Mouse (Mus musculus) hindbrain, embryonic 10.5 days (tissue): ENCODE results near the gene Nol6. TPM values are rescaled to one million over a fixed set of nuclear protein-coding genes. Genes with fewer than 3 reads are reported as not detected.
"Not testable (repeated sequence)": the region's sequence is repeated elsewhere in the genome, so short reads cannot be mapped to it uniquely, and the experiment has no call there.

Source experiments
- DNase-seq: peaks from one replicate; pipeline ENCODE4 v3.0.0-alpha.2; 2017; ENCODE audit warnings: low spot score
- H3K27ac ChIP-seq: fragments of 300-500 bp; sonication (generic); 2 replicates; pipeline ENCODE4 v1.5.1; 2016; ENCODE audit warnings: mild to moderate bottlenecking, moderate library complexity
- H3K27me3 ChIP-seq: fragments of 300-500 bp; sonication (generic); 2 replicates; pipeline ENCODE4 v1.6.1; 2016; ENCODE audit warnings: mild to moderate bottlenecking; ENCODE audit not compliant: poor library complexity, insufficient read depth, severe bottlenecking
- H3K36me3 ChIP-seq: fragments of 300-500 bp; sonication (generic); 2 replicates; pipeline ENCODE4 v1.6.1; 2016; ENCODE audit warnings: mild to moderate bottlenecking, moderate library complexity
- H3K4me1 ChIP-seq: fragments of 300-500 bp; sonication (generic); replicated peaks from 2 replicates; pipeline ENCODE4 v1.6.1; 2016; ENCODE audit warnings: mild to moderate bottlenecking
- H3K4me3 ChIP-seq: fragments of 300-500 bp; sonication (generic); 2 replicates; pipeline ENCODE4 v1.5.1; 2016; ENCODE audit warnings: mild to moderate bottlenecking, moderate library complexity
- H3K9me3 ChIP-seq: fragments of 300-500 bp; sonication (generic); 2 replicates; pipeline ENCODE4 v1.6.1; 2016; ENCODE audit warnings: mild to moderate bottlenecking, moderate library complexity
- WGBS: fragments of 180-500 bp; shearing (Covaris S2); methylation state at CpG from one replicate; pipeline ENCODE4 v1.1.7; 2016; 5-methylcytosine and 5-hydroxymethylcytosine counted together
- polyA plus RNA-seq: library from polyadenylated mRNA; unstranded; fragments of >200 nt; fragmentation: Nextera tagmentation; extraction: Ambion mirVana; gene quantifications from 2 replicates; pipeline ENCODE4 v1.2.1, GENCODE M21; 2016

Nol6 gene
- polyA plus RNA-seq, 1 experiment from 2014 or later, result 32.8 TPM

- Histone ChIP-seq H3K9me3 (no peaks in the 10 kb centered on the region), H3K4me1 (0 out of 2 replicates have a peak, but pooled peaks cover 3% of the 10 kb centered on the region), H3K27me3 (0 out of 2 replicates have a peak, but pooled peaks cover 2% of the 10 kb centered on the region), H3K27ac (no peak overlapping the region), H3K4me3 (no peak overlapping the region), H3K36me3 (no peaks in the 10 kb centered on the region)
- 82% methylated on average over 2 of the region's 2 CpGs for WGBS
- DNase-seq, result no peak
These were observed 34.5 kb downstream of the Nol6 start for GRCm38 (mm10) chr4:41089705-41090104.

GRCm38 (mm10) chr4:41089189-41089588 is 35.1 kb downstream of the Nol6 start:
- H3K27me3 ChIP-seq, result no peaks in the 10 kb centered on the region
- H3K9me3 ChIP-seq, result no peaks in the 10 kb centered on the region
- H3K36me3 ChIP-seq, result no peaks in the 10 kb centered on the region
- H3K27ac ChIP-seq, result no peak overlapping the region
- 0 out of 2 replicates have a peak, but pooled peaks cover 3% of the 10 kb centered on the region for H3K4me1 ChIP-seq
- 85% methylated on average over 4 of the region's 4 CpGs for WGBS
- DNase-seq, result no peak
- H3K4me3 ChIP-seq, result no peak overlapping the region

GRCm38 (mm10) chr4:41087459-41088298 is 36.6 kb downstream of the Nol6 start:
- Histone ChIP-seq H3K4me1 (0 out of 2 replicates have a peak, but pooled peaks cover 3% of the 10 kb centered on the region), H3K9me3 (no peaks in the 10 kb centered on the region), H3K36me3 (no peaks in the 10 kb centered on the region), H3K4me3 (no peak overlapping the region), H3K27ac (peak overlapping the region; percentile 6; the same call in 1 of the 2 replicates), H3K27me3 (no peaks in the 10 kb centered on the region)
- 82% methylated on average over 16 of the region's 16 CpGs for WGBS
- DNase-seq, result no peak

GRCm38 (mm10) chr4:41086947-41087346 is 37.3 kb downstream of the Nol6 start:
- no peaks in the 10 kb centered on the region for H3K9me3 ChIP-seq
- no peak for DNase-seq
- WGBS, result 83% methylated on average over 9 of the region's 9 CpGs

GRCm38 (mm10) chr4:41084819-41085218 is 39.4 kb downstream of the Nol6 start:
- H3K9me3 ChIP-seq, result no peaks in the 10 kb centered on the region
- H3K36me3 ChIP-seq, result no peaks in the 10 kb centered on the region
- no peaks in the 10 kb centered on the region for H3K27me3 ChIP-seq
- no peaks in the 10 kb centered on the region for H3K4me1 ChIP-seq
- H3K27ac ChIP-seq, result no peak overlapping the region
- WGBS, result 85% methylated on average over 4 of the region's 4 CpGs
- DNase-seq, result no peak
- H3K4me3 ChIP-seq, result no peak overlapping the region

More at GRCm38 (mm10) chr4:41086947-41087346, 37.3 kb downstream of the Nol6 start:
- Histone ChIP-seq H3K27ac (no peak overlapping the region), H3K36me3 (no peaks in the 10 kb centered on the region), H3K27me3 (no peaks in the 10 kb centered on the region), H3K4me3 (no peak overlapping the region), H3K4me1 (0 out of 2 replicates have a peak, but pooled peaks cover 3% of the 10 kb centered on the region)

- H3K36me3 ChIP-seq, H3K27me3 ChIP-seq, DNase-seq, H3K4me3 ChIP-seq, H3K9me3 ChIP-seq, H3K4me1 ChIP-seq, H3K27ac ChIP-seq: not testable (repeated sequence)
- 75% methylated on average over 4 of the region's 4 CpGs for WGBS
These were observed 41.5 kb downstream of the Nol6 start for GRCm38 (mm10) chr4:41082803-41083202.

- Histone ChIP-seq H3K4me3 (no peak overlapping the region), H3K27me3 (no peaks in the 10 kb centered on the region), H3K9me3 (no peaks in the 10 kb centered on the region), H3K36me3 (no peaks in the 10 kb centered on the region), H3K4me1 (no peaks in the 10 kb centered on the region), H3K27ac (no peak overlapping the region)
- WGBS, result 85% methylated on average over 5 of the region's 5 CpGs
- no peak for DNase-seq
These were observed 42.5 kb downstream of the Nol6 start for GRCm38 (mm10) chr4:41081733-41082132.

GRCm38 (mm10) chr4:41078726-41079125 is 45.5 kb downstream of the Nol6 start:
- no peaks in the 10 kb centered on the region for H3K4me1 ChIP-seq
- DNase-seq, result no peak
- no peaks in the 10 kb centered on the region for H3K27me3 ChIP-seq
- H3K4me3 ChIP-seq, result no peak overlapping the region
- 74% methylated on average over 6 of the region's 6 CpGs for WGBS
- H3K36me3 ChIP-seq, result no peaks in the 10 kb centered on the region
- H3K9me3 ChIP-seq, result no peaks in the 10 kb centered on the region
- H3K27ac ChIP-seq, result no peak overlapping the region

- no peak for DNase-seq
- H3K27me3 ChIP-seq, result no peaks in the 10 kb centered on the region
- H3K4me3 ChIP-seq, result no peak overlapping the region
- 78% methylated on average over 6 of the region's 6 CpGs for WGBS
- H3K9me3 ChIP-seq, result no peaks in the 10 kb centered on the region
- H3K36me3 ChIP-seq, result no peaks in the 10 kb centered on the region
- H3K27ac ChIP-seq, result no peak overlapping the region
- H3K4me1 ChIP-seq, result no peaks in the 10 kb centered on the region
These were observed 49.8 kb downstream of the Nol6 start for GRCm38 (mm10) chr4:41074461-41074860.

GRCm38 (mm10) chr4:41073008-41073817 is 51.0 kb downstream of the Nol6 start:
- no peaks in the 10 kb centered on the region for H3K9me3 ChIP-seq
- no peaks in the 10 kb centered on the region for H3K4me1 ChIP-seq
- DNase-seq, result no peak
- H3K36me3 ChIP-seq, result no peaks in the 10 kb centered on the region
- no peak overlapping the region for H3K4me3 ChIP-seq
- 82% methylated on average over 12 of the region's 12 CpGs for WGBS
- H3K27me3 ChIP-seq, result no peaks in the 10 kb centered on the region
- H3K27ac ChIP-seq, result no peak overlapping the region

GRCm38 (mm10) chr4:41071500-41072429 is 52.5 kb downstream of the Nol6 start:
- Histone ChIP-seq H3K36me3 (no peaks in the 10 kb centered on the region), H3K27ac (no peak overlapping the region), H3K4me3 (no peak overlapping the region), H3K4me1 (no peaks in the 10 kb centered on the region), H3K9me3 (no peaks in the 10 kb centered on the region), H3K27me3 (no peaks in the 10 kb centered on the region)
- DNase-seq, result no peak
- WGBS, result 87% methylated on average over 14 of the region's 14 CpGs

- H3K4me1 ChIP-seq, result peaks cover 7% of the 10 kb centered on the region
- no peak overlapping the region for H3K4me3 ChIP-seq
- WGBS, result 83% methylated on average over 4 of the region's 4 CpGs
- H3K27ac ChIP-seq, result no peak overlapping the region
- no peaks in the 10 kb centered on the region for H3K36me3 ChIP-seq
- no peaks in the 10 kb centered on the region for H3K27me3 ChIP-seq
- H3K9me3 ChIP-seq, result no peaks in the 10 kb centered on the region
- DNase-seq, result no peak
These were observed 59.1 kb downstream of the Nol6 start for GRCm38 (mm10) chr4:41065196-41065595.
